10 mouse cellular contexts compared by ENCODE assay signal in genomic region chr1:58739529-58739928, GRCm38 (mm10). TPM values are rescaled to one million over a fixed set of nuclear protein-coding genes. Genes with fewer than 3 reads are reported as not detected.
A peak's percentile ranks its signal among the peaks of the same experiment; 100 is the strongest.
DNase-seq lines count a peak whose midpoint lies in the region; TF ChIP-seq lines count a peak whose summit lies in the region.
"Had no signal": no experiment of that assay in that cellular context is flagged by ENCODE, and none has a peak within 500 bp of the region (broad histone marks: within the 10 kb centered on the region; RNA-seq: fewer than 3 reads in every experiment).

No protein-coding gene starts in this region.

- intact Hi-C loops in left cerebral cortex, adult 2 months (cut with DNase I), result loop anchor here (1.0 to 5.0 kb wide), 2 partner anchors 26 to 237 kb away; no protein-coding TSS in a partner anchor
- intact Hi-C loops in heart, postnatal 25 days (cut with DNase I), result no loop called here

- H3K4me3 ChIP-seq in left cerebral cortex, adult 2 months, result no peak overlapping the region
- H3K4me3 ChIP-seq: hindbrain, embryonic 15.5 days had no signal

- DNase-seq in CD4-positive helper T cell, adult 2 months (ENCODE audit: low read depth, low spot score), result peak; percentile 26
- peak; percentile 57 for DNase-seq in brain, embryonic 18.5 days (ENCODE audit: low read depth, low spot score)
- peak; percentile 45 to 70 for DNase-seq in frontal cortex, postnatal 10 days (ENCODE audit: low spot score in 2 of 2)
- peak; percentile 60 to 65 for DNase-seq in left cerebral cortex, adult 2 months (ENCODE audit: extremely low spot score in 1 of 2, low spot score in 2 of 2)
- no peak for DNase-seq in spleen, postnatal 4 days (ENCODE audit: low spot score in 2 of 2)
- no peak for DNase-seq in embryo, embryonic 10 days (ENCODE audit: low spot score)
- no peak for DNase-seq in heart, postnatal 25 days (ENCODE audit: low spot score)
- DNase-seq in gastrocnemius, adult 8-10 months (ENCODE audit: low spot score in 2 of 2), result no peak
- DNase-seq: lung, postnatal 10 days had no signal

- TF ChIP-seq CTCF in left cerebral cortex, adult 2 months (IDR thresholded peaks at IDR 0.05), result no peak

- peak overlapping the region; percentile 64; the same call in 1 of the 2 replicates for H3K27ac ChIP-seq in left cerebral cortex, adult 2 months
- H3K27ac ChIP-seq: hindbrain, embryonic 15.5 days had no signal

RNA-seq across cellular contexts. Expression of gene Cflar, which starts 28.2 kb away (rescaled TPM):
- 10 to 100 TPM; 25.1 to 30.1 TPM for total RNA-seq in left cerebral cortex, adult 2 months (2021)
- total RNA-seq in heart, postnatal 25 days (2021), result 10 to 100 TPM; 52.1 to 59.3 TPM
- total RNA-seq in gastrocnemius, adult 8-10 months (2022), result 10 to 100 TPM; 31.3 to 39.7 (median 38.9) TPM

RNA-seq across cellular contexts. Expression of gene Als2cr12, which starts 43.7 kb away (rescaled TPM):
- total RNA-seq in left cerebral cortex, adult 2 months (2021), result not detected
- not detected for total RNA-seq in heart, postnatal 25 days (2021)
- not detected for total RNA-seq in gastrocnemius, adult 8-10 months (2022)

RNA-seq across cellular contexts. Expression of gene Casp8, which starts 55.6 kb away (rescaled TPM):
- total RNA-seq in left cerebral cortex, adult 2 months (2021), result 1 to 10 TPM; 1.8 to 2.9 TPM
- total RNA-seq in heart, postnatal 25 days (2021), result 1 to 10 TPM; 8.0 to 8.2 TPM
- 1 to 10 TPM; 1.0 to 2.5 (median 2.0) TPM for total RNA-seq in gastrocnemius, adult 8-10 months (2022)

Comparison
In these comparisons a context has a peak if more than half of its experiments do, and no peak if none do; other contexts are left out.
1. DNase-seq: peak in CD4-positive helper T cell, adult 2 months (single experiment), brain, embryonic 18.5 days (single experiment), frontal cortex, postnatal 10 days (2 of 2) and left cerebral cortex, adult 2 months (2 of 2); none in spleen, postnatal 4 days (0 of 2), embryo, embryonic 10 days (single experiment), heart, postnatal 25 days (single experiment) and gastrocnemius, adult 8-10 months (0 of 2).